Mouse (Mus musculus) right cerebral cortex, adult 2 months (tissue): ENCODE data around the gene Snd1.

ENCODE experiments used
- DNase-seq, 2 experiments: peaks; one replicate each; pipeline ENCODE4 v3.0.0; 2021 to 2022; ENCODE audit warnings: low spot score in 2 of 2

The Snd1 gene

GRCm38 (mm10) chr6:28706108-28706975 lies 231.4 kb downstream of the Snd1 start:
- no peak for DNase-seq

- DNase-seq: no peak
Measured at GRCm38 (mm10) chr6:28706976-28707592, 232.1 kb downstream of the Snd1 start.

- DNase-seq: no peak
Measured at GRCm38 (mm10) chr6:28710035-28710434, 235.1 kb downstream of the Snd1 start.

GRCm38 (mm10) chr6:28717203-28717844 lies 242.4 kb downstream of the Snd1 start:
- no peak for DNase-seq

- no peak for DNase-seq
Measured at GRCm38 (mm10) chr6:28717845-28718237, 242.9 kb downstream of the Snd1 start.

GRCm38 (mm10) chr6:28720391-28721171 lies 245.6 kb downstream of the Snd1 start:
- no peak for DNase-seq

GRCm38 (mm10) chr6:28723059-28723458 lies 248.1 kb downstream of the Snd1 start:
- no peak for DNase-seq

GRCm38 (mm10) chr6:28724776-28725175 lies 249.8 kb downstream of the Snd1 start:
- DNase-seq: no peak

- no peak for DNase-seq
Measured at GRCm38 (mm10) chr6:28729236-28729635, 254.3 kb downstream of the Snd1 start.

GRCm38 (mm10) chr6:28729649-28730048 lies 254.7 kb downstream of the Snd1 start:
- DNase-seq: no peak

GRCm38 (mm10) chr6:28731246-28731645 lies 256.3 kb downstream of the Snd1 start:
- no peak for DNase-seq

- DNase-seq: no peak
Measured at GRCm38 (mm10) chr6:28733884-28734647, 259.1 kb downstream of the Snd1 start.

- DNase-seq: no peak
Measured at GRCm38 (mm10) chr6:28735116-28735515, 260.2 kb downstream of the Snd1 start.

GRCm38 (mm10) chr6:28736665-28737064 lies 261.7 kb downstream of the Snd1 start:
- no peak for DNase-seq

GRCm38 (mm10) chr6:28737601-28738000 lies 262.7 kb downstream of the Snd1 start:
- DNase-seq: no peak

- DNase-seq: no peak
Measured at GRCm38 (mm10) chr6:28743586-28743985, 268.6 kb downstream of the Snd1 start.

GRCm38 (mm10) chr6:28745864-28746263 lies 270.9 kb downstream of the Snd1 start:
- DNase-seq: no peak

- DNase-seq: no peak
Measured at GRCm38 (mm10) chr6:28747025-28747424, 272.1 kb downstream of the Snd1 start.

- no peak for DNase-seq
Measured at GRCm38 (mm10) chr6:28747931-28748670, 273.2 kb downstream of the Snd1 start.

GRCm38 (mm10) chr6:28749224-28749623 lies 274.3 kb downstream of the Snd1 start:
- DNase-seq: no peak
